Mouse (Mus musculus): ENCODE measurements at regions not wholly inside any gene's neighbourhood (a gene's known extent, or its start where the extent isn't known, plus 50 kb on each side); places are given as distances from the start of the nearest gene placed in this dataset.
A peak's percentile ranks its signal among the peaks of the same experiment; 100 is the strongest.

GRCm38 (mm10) chr7:34587239-34587638 lies 69.3 kb downstream of the Kctd15 start:
- DNase-seq (ENCODE audit: low spot score), result no peak

- no peak for DNase-seq (ENCODE audit: low spot score)
These were observed 71.1 kb downstream of the Kctd15 start for GRCm38 (mm10) chr7:34585312-34585865.

GRCm38 (mm10) chr7:34584870-34585269 lies 71.7 kb downstream of the Kctd15 start:
- no peak for DNase-seq (ENCODE audit: low spot score)

- DNase-seq (ENCODE audit: low spot score), result no peak
These were observed 75.7 kb downstream of the Kctd15 start for GRCm38 (mm10) chr7:34580866-34581265.

GRCm38 (mm10) chr7:34571295-34571694 lies 85.2 kb downstream of the Kctd15 start:
- peak; percentile 29 for DNase-seq (ENCODE audit: low spot score)

GRCm38 (mm10) chr7:34570114-34571065 lies 86.1 kb downstream of the Kctd15 start:
- DNase-seq (ENCODE audit: low spot score), result peak; percentile 45

- no peak for DNase-seq (ENCODE audit: low spot score)
These were observed 86.8 kb downstream of the Kctd15 start for GRCm38 (mm10) chr7:34569747-34570113.

GRCm38 (mm10) chr7:34567575-34567974 lies 89.0 kb downstream of the Kctd15 start:
- no peak for DNase-seq (ENCODE audit: low spot score)

- no peak for DNase-seq (ENCODE audit: low spot score)
These were observed 94.4 kb downstream of the Kctd15 start for GRCm38 (mm10) chr7:34562160-34562559.

- DNase-seq (ENCODE audit: low spot score), result no peak
These were observed 97.8 kb downstream of the Kctd15 start for GRCm38 (mm10) chr7:34558615-34559343.

- no peak for DNase-seq (ENCODE audit: low spot score)
These were observed 101.3 kb downstream of the Kctd15 start for GRCm38 (mm10) chr7:34555196-34555595.

GRCm38 (mm10) chr7:34546609-34547316 lies 109.8 kb downstream of the Kctd15 start:
- no peak for DNase-seq (ENCODE audit: low spot score)

- no peak for DNase-seq (ENCODE audit: low spot score)
These were observed 110.6 kb downstream of the Kctd15 start for GRCm38 (mm10) chr7:34545906-34546305.

- no peak for DNase-seq (ENCODE audit: low spot score)
These were observed 114.6 kb downstream of the Kctd15 start for GRCm38 (mm10) chr7:34541906-34542305.

- no peak for DNase-seq (ENCODE audit: low spot score)
These were observed 115.5 kb downstream of the Kctd15 start for GRCm38 (mm10) chr7:34541000-34541399.

GRCm38 (mm10) chr7:34539856-34540255 lies 116.7 kb downstream of the Kctd15 start:
- DNase-seq (ENCODE audit: low spot score), result no peak

- DNase-seq (ENCODE audit: low spot score), result no peak
These were observed 118.0 kb downstream of the Kctd15 start for GRCm38 (mm10) chr7:34538310-34539055.

- DNase-seq (ENCODE audit: low spot score), result no peak
These were observed 119.4 kb downstream of the Kctd15 start for GRCm38 (mm10) chr7:34537122-34537521.

GRCm38 (mm10) chr7:34534241-34534640 lies 122.3 kb downstream of the Kctd15 start:
- DNase-seq (ENCODE audit: low spot score), result no peak

- DNase-seq (ENCODE audit: low spot score), result no peak
These were observed 124.9 kb downstream of the Kctd15 start for GRCm38 (mm10) chr7:34531639-34532038.

GRCm38 (mm10) chr7:34507858-34508257 lies 114.7 kb upstream of the Lsm14a start:
- no peak for DNase-seq (ENCODE audit: low spot score)
